In genomic region chr13:29791439-29791838, GRCm38 (mm10) we compare ENCODE assay signal across 20 mouse cellular contexts.
"Had no signal": no experiment of that assay in that cellular context is flagged by ENCODE, and none has a peak within 500 bp of the region (broad histone marks: within the 10 kb centered on the region; RNA-seq: fewer than 3 reads in every experiment).

No protein-coding gene starts in this region.

- H3K4me2 ChIP-seq: lung, embryonic 14.5 days; midbrain, embryonic 12.5 days; neural tube, embryonic 13.5 days; neural tube, embryonic 15.5 days had no signal

- H3K36me3 ChIP-seq: midbrain, embryonic 10.5 days; midbrain, embryonic 12.5 days; neural tube, embryonic 13.5 days; neural tube, embryonic 15.5 days had no signal

- H3K4me1 ChIP-seq: midbrain, embryonic 10.5 days; midbrain, embryonic 12.5 days; neural tube, embryonic 13.5 days; neural tube, embryonic 15.5 days had no signal

- H3K4me3 ChIP-seq: midbrain, embryonic 10.5 days; midbrain, embryonic 12.5 days; myocyte; neural tube, embryonic 13.5 days; neural tube, embryonic 15.5 days had no signal

- H3K9me3 ChIP-seq: midbrain, embryonic 10.5 days; midbrain, embryonic 12.5 days; neural tube, embryonic 13.5 days; neural tube, embryonic 15.5 days had no signal

- H3K9ac ChIP-seq: liver, embryonic 14.5 days; lung, embryonic 14.5 days; midbrain, embryonic 12.5 days; neural tube, embryonic 13.5 days; neural tube, embryonic 15.5 days had no signal

- DNase-seq: lung, adult 18-20 months; lung, embryonic 14.5 days; lung, postnatal 14 days; lung, postnatal 36 days; midbrain, embryonic 14.5 days; retina, postnatal 1 day; right cerebral cortex, adult 18-20 months; right cerebral cortex, postnatal 25 days; right cerebral cortex, postnatal 4 days; spleen, adult 18-20 months; thymus, adult 18-20 months; thymus, postnatal 25 days had no signal

- ATAC-seq: midbrain, embryonic 16.5 days had no signal

- H3K27ac ChIP-seq: liver, embryonic 14.5 days; macrophage; midbrain, embryonic 10.5 days; midbrain, embryonic 12.5 days; neural tube, embryonic 13.5 days; neural tube, embryonic 15.5 days had no signal

- H3K27me3 ChIP-seq: midbrain, embryonic 12.5 days; neural tube, embryonic 13.5 days; neural tube, embryonic 15.5 days had no signal
